In the genomic region with DNA sequence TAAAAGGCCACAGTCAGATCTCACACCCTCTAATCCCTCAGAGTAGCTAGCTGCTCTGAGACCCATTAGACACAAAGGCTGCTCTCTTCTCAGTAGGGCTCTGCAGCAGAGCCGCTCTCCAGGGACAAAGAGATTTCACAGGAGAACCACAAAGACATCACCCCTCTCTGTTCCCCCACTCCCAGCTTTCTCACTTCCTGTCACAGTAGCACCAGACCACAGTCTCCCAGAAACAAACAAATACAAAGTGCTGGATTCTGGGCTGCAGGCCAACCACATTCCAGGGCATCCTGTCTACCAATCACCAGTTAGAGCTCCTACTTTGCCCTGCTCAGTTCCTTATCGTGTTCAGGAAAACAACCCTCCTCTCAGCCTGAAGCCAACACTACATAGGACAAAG, we compare ENCODE assay signal across 8 mouse cellular contexts. TPM values are rescaled to one million over a fixed set of nuclear protein-coding genes. Genes with fewer than 3 reads are reported as not detected.
A peak's percentile ranks its signal among the peaks of the same experiment; 100 is the strongest.
DNase-seq lines count a peak whose midpoint lies in the region; ATAC-seq and TF ChIP-seq lines count a peak whose summit lies in the region.

No protein-coding gene starts in this region.

- peaks cover 57% of the 10 kb centered on the region for H3K4me1 ChIP-seq in hindbrain, embryonic 15.5 days (replicated peaks)

- H3K9ac ChIP-seq in hindbrain, embryonic 15.5 days = no peak overlapping the region

- H3K4me2 ChIP-seq in hindbrain, embryonic 15.5 days = peak overlapping the region; percentile 23; the same call in 1 of the 2 replicates

- peak overlapping the region; percentile 90 for H3K27ac ChIP-seq in gastrocnemius, adult 2 months
- peak overlapping the region; percentile 86 for H3K27ac ChIP-seq in hindbrain, embryonic 15.5 days (replicated peaks)

- intact Hi-C loops in gastrocnemius, adult 2 months (cut with DNase I) = loop anchor here (1.0 kb wide), 1 partner anchor 15 kb away; the partner anchor contains the start of gene Ctnnd1

- TF ChIP-seq CTCF in gastrocnemius, adult 2 months (IDR thresholded peaks at IDR 0.05) = no peak

- H3K36me3 ChIP-seq in hindbrain, embryonic 15.5 days = no peaks in the 10 kb centered on the region

- H3K9me3 ChIP-seq in hindbrain, embryonic 15.5 days = no peaks in the 10 kb centered on the region

- 3% methylated on average over 2 of the region's 2 CpGs for WGBS in hindbrain, embryonic 15.5 days

- peak overlapping the region; percentile 47 for H3K4me3 ChIP-seq in gastrocnemius, adult 2 months
- H3K4me3 ChIP-seq in hindbrain, embryonic 15.5 days = no peak overlapping the region

- H3K27me3 ChIP-seq in hindbrain, embryonic 15.5 days = no peaks in the 10 kb centered on the region

- peak; percentile 49 for ATAC-seq in common myeloid progenitor, adult 5-6 weeks (replicated peaks; ENCODE audit: low read depth, poor library complexity, severe bottlenecking)
- peak; percentile 91 for ATAC-seq in hindbrain, embryonic 15.5 days (ENCODE audit: low FRiP score, low read depth)

- peak; percentile 97 for DNase-seq in R1 (ENCODE audit: low read depth, low spot score)
- DNase-seq in gastrocnemius, adult 2 months = peak; percentile 88
- DNase-seq in left cerebral cortex, adult 11 months (ENCODE audit: low spot score) = peak; percentile 77
- peak; percentile 98 for DNase-seq in lung, postnatal 10 days
- peak; percentile 65 for DNase-seq in retina, embryonic 14.5 days (ENCODE audit: low spot score)
- no peak for DNase-seq in c-Kit-positive CD71-positive TER-119-positive erythroid progenitor cells, embryonic 14.5 days (ENCODE audit: low spot score)

RNA-seq across cellular contexts. Expression of gene Ctnnd1, which starts 15.0 kb away (rescaled TPM):
- 28.7 and 29.9 TPM in 2 replicates for total RNA-seq in common myeloid progenitor, adult 5-6 weeks (2017)
- 10 to 100 TPM; 25.8 to 35.1 TPM for total RNA-seq in gastrocnemius, adult 2 months (2021)
- 32.6 and 32.7 TPM in 2 replicates for polyA plus RNA-seq in hindbrain, embryonic 15.5 days (2015; fragmentation: Nextera tagmentation; extraction: Ambion mirVana)

RNA-seq across cellular contexts. Expression of gene Btbd18, which starts 23.3 kb away (rescaled TPM):
- 0.05 TPM in 1 of 2 replicates, not detected in the other for total RNA-seq in common myeloid progenitor, adult 5-6 weeks (2017)
- total RNA-seq in gastrocnemius, adult 2 months (2021) = not detected
- 0.10 and 0.35 TPM in 2 replicates for polyA plus RNA-seq in hindbrain, embryonic 15.5 days (2015; fragmentation: Nextera tagmentation; extraction: Ambion mirVana)

RNA-seq across cellular contexts. Expression of gene Selenoh, which starts 35.0 kb away (rescaled TPM):
- total RNA-seq in common myeloid progenitor, adult 5-6 weeks (2017) = 74.6 and 105 TPM in 2 replicates
- 10 to 100 TPM; 10.7 to 16.4 TPM for total RNA-seq in gastrocnemius, adult 2 months (2021)
- 195 and 212 TPM in 2 replicates for polyA plus RNA-seq in hindbrain, embryonic 15.5 days (2015; fragmentation: Nextera tagmentation; extraction: Ambion mirVana)

RNA-seq across cellular contexts. Expression of gene Gm28635, which starts 42.2 kb away (rescaled TPM):
- 6.6 TPM in 1 of 2 replicates, not detected in the other for total RNA-seq in common myeloid progenitor, adult 5-6 weeks (2017)
- total RNA-seq in gastrocnemius, adult 2 months (2021) = 1 to 10 TPM; 1.1 to 1.9 TPM
- polyA plus RNA-seq in hindbrain, embryonic 15.5 days (2015; fragmentation: Nextera tagmentation; extraction: Ambion mirVana) = not detected in 2 replicates

RNA-seq across cellular contexts. Expression of gene Med19, which starts 42.6 kb away (rescaled TPM):
- 33.2 and 39.2 TPM in 2 replicates for total RNA-seq in common myeloid progenitor, adult 5-6 weeks (2017)
- total RNA-seq in gastrocnemius, adult 2 months (2021) = 1 to 10 TPM; 6.8 to 7.9 TPM
- 53.4 and 53.6 TPM in 2 replicates for polyA plus RNA-seq in hindbrain, embryonic 15.5 days (2015; fragmentation: Nextera tagmentation; extraction: Ambion mirVana)
